Mouse (Mus musculus): ENCODE results near the gene Hist3h2a. TPM values are rescaled to one million over a fixed set of nuclear protein-coding genes. Genes with fewer than 3 reads are reported as not detected.

Gene Hist3h2a
- polyA plus RNA-seq, 1 experiment from 2014 or later = 26.9 TPM

DNA sequence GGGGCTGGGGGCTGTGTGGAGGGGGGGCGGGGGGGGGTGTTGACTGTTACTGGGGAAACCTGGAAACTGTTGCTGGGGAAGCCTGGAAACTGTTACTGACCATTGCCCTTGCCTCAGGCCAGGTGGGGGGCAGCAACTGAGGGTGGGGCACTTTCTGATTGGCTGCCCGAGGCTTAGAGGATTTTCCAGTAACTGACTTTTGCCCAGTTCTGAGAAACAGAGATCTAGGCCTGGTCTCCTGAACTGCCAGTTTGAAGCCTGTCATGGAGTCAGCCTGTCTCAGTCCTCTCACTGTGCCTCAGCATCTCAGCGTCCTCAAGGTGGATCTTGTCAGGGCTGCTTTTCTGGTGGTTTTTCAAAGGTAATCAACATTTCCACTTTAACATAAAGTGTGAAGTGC lies 19.9 kb downstream of the Hist3h2a start:
- H3K36me3 ChIP-seq = peaks cover 29% of the 10 kb centered on the region
- H3K4me2 ChIP-seq = no peak overlapping the region
- no peak for ATAC-seq (ENCODE audit: insufficient number of reproducible peaks, low FRiP score, low TSS enrichment, low read depth)
- no peaks in the 10 kb centered on the region for H3K27me3 ChIP-seq
- WGBS = 90% methylated on average over 3 of the region's 3 CpGs
- H3K4me3 ChIP-seq = no peak overlapping the region
- H3K9me3 ChIP-seq = no peaks in the 10 kb centered on the region
- no peak overlapping the region for H3K9ac ChIP-seq
- peaks cover 15% of the 10 kb centered on the region for H3K4me1 ChIP-seq
- H3K27ac ChIP-seq = no peak overlapping the region

- H3K36me3 ChIP-seq = peaks cover 11% of the 10 kb centered on the region; the same call in 1 of the 2 replicates
- peak overlapping the region; percentile 95 for H3K9ac ChIP-seq
- H3K27me3 ChIP-seq = no peaks in the 10 kb centered on the region
- no peak for ATAC-seq (ENCODE audit: insufficient number of reproducible peaks, low FRiP score, low TSS enrichment, low read depth)
- peak overlapping the region; percentile 84 for H3K27ac ChIP-seq
- peaks cover 41% of the 10 kb centered on the region for H3K4me1 ChIP-seq
- H3K4me3 ChIP-seq = peak overlapping the region; percentile 98
- H3K9me3 ChIP-seq = no peaks in the 10 kb centered on the region
- H3K4me2 ChIP-seq = peak overlapping the region; percentile 98
- 0% methylated on average over 29 of the region's 29 CpGs for WGBS
Measured at GRCm38 (mm10) chr11:58977150-58977549, 22.7 kb downstream of the Hist3h2a start.

DNA sequence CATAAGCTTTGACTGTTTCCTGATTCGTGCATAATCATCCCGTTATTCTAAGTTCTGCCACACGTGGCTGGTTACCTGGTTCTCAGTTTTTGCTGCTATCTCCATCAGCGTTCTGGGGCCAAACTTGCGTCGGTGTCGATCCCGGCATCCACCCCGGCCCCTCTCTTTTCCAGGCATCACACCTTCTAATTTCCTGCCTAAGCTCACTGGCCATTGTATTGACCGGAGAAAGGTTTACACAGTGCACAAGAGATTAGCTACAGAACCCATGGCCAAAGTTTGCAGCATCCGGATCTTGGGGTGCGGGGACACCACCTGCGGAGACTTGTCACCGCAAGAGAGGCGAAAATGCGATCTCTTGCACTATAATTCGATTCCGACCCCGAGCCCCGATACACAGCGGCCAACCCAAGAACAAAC lies 23.1 kb downstream of the Hist3h2a start:
- WGBS = under 1% methylated on average over 21 of the region's 21 CpGs
- Histone ChIP-seq H3K9ac (peak overlapping the region; percentile 95), H3K36me3 (peaks cover 13% of the 10 kb centered on the region), H3K4me2 (peak overlapping the region; percentile 98), H3K9me3 (no peaks in the 10 kb centered on the region), H3K27me3 (no peaks in the 10 kb centered on the region), H3K27ac (peak overlapping the region; percentile 84), H3K4me3 (peak overlapping the region; percentile 98), H3K4me1 (peaks cover 42% of the 10 kb centered on the region)
- no peak for ATAC-seq (ENCODE audit: insufficient number of reproducible peaks, low FRiP score, low TSS enrichment, low read depth)

DNA sequence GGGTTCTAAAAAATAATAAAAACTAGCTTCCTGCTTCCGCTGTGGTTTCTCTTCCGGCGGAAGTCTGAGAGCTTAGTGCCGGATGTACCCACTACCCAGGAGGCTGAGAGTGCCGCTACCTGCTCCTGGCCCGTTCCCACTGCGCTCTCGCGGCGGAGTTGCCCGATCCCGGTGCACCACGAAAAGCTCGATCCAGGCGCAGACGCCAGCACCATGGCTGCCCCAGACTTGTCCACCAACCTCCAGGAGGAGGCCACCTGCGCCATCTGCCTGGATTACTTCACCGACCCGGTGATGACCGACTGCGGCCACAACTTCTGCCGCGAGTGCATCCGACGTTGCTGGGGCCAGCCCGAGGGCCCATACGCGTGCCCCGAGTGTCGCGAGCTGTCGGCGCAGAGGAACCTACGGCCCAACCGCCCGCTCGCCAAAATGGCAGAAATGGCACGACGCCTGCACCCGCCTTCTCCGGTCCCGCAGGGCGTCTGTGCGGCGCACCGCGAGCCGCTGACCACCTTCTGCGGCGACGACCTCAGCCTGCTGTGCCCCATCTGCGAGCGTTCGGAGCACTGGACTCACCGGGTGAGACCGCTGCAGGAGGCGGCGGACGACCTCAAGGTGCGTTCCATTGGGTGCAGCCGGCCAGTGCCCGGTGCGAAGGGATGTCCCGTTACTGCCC lies 23.7 kb downstream of the Hist3h2a start, which contains the start of gene Trim11:
Trim11 (plus strand) TSS at position 67 of the 679 bp plus-strand sequence.
- peaks cover 17% of the 10 kb centered on the region for H3K36me3 ChIP-seq
- H3K27ac ChIP-seq = peak within 1 kb of the TSS; percentile 84
- H3K27me3 ChIP-seq = no peaks in the 10 kb centered on the region
- peak within 1 kb of the TSS; percentile 98 for H3K4me2 ChIP-seq
- H3K9ac ChIP-seq = peak within 1 kb of the TSS; percentile 95
- under 1% methylated on average over 64 of the region's 64 CpGs for WGBS
- no peaks in the 10 kb centered on the region for H3K9me3 ChIP-seq
- peaks cover 42% of the 10 kb centered on the region for H3K4me1 ChIP-seq
- peak; percentile 54; the same call in 1 of the 2 replicates for ATAC-seq (ENCODE audit: insufficient number of reproducible peaks, low FRiP score, low TSS enrichment, low read depth)
- H3K4me3 ChIP-seq = peak within 1 kb of the TSS; percentile 98

- ATAC-seq (ENCODE audit: insufficient number of reproducible peaks, low FRiP score, low TSS enrichment, low read depth) = no peak
- Histone ChIP-seq H3K4me1 (peaks cover 42% of the 10 kb centered on the region), H3K9ac (peak overlapping the region; percentile 95), H3K9me3 (no peaks in the 10 kb centered on the region), H3K27ac (peak overlapping the region; percentile 84; the same call in 1 of the 2 replicates), H3K4me3 (peak overlapping the region; percentile 98), H3K4me2 (peak overlapping the region; percentile 98), H3K36me3 (peaks cover 18% of the 10 kb centered on the region), H3K27me3 (no peaks in the 10 kb centered on the region)
- under 1% methylated on average over 5 of the region's 5 CpGs for WGBS
Measured at GRCm38 (mm10) chr11:58978706-58979030, 24.2 kb downstream of the Hist3h2a start.

DNA sequence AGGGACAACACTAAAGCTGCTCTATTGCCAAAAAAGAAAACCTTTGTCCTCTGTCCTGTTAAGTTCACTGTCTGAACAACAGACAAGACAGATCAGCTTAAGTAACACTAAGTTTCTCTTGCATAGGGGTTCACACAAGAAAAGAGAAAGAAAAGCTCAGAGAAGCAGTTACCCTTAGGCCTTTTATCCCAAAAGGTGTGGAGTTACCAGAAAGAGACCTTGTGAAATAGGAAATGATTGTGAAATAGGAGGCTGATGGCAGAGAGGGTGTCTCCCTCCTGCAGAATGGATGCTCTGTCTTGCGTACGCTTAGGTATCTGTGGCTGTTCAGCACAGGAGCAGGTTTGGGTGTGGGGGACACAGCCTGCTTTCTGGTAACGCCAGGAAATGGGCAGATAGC lies 24.7 kb downstream of the Hist3h2a start:
- H3K4me3 ChIP-seq = peak overlapping the region; percentile 98
- H3K36me3 ChIP-seq = peaks cover 24% of the 10 kb centered on the region
- peaks cover 42% of the 10 kb centered on the region for H3K4me1 ChIP-seq
- ATAC-seq (ENCODE audit: insufficient number of reproducible peaks, low FRiP score, low TSS enrichment, low read depth) = no peak
- H3K27ac ChIP-seq = no peak overlapping the region
- no peaks in the 10 kb centered on the region for H3K9me3 ChIP-seq
- no peaks in the 10 kb centered on the region for H3K27me3 ChIP-seq
- 72% methylated on average over 3 of the region's 3 CpGs for WGBS
- H3K9ac ChIP-seq = peak overlapping the region; percentile 24; the same call in 1 of the 2 replicates
- H3K4me2 ChIP-seq = peak overlapping the region; percentile 98

DNA sequence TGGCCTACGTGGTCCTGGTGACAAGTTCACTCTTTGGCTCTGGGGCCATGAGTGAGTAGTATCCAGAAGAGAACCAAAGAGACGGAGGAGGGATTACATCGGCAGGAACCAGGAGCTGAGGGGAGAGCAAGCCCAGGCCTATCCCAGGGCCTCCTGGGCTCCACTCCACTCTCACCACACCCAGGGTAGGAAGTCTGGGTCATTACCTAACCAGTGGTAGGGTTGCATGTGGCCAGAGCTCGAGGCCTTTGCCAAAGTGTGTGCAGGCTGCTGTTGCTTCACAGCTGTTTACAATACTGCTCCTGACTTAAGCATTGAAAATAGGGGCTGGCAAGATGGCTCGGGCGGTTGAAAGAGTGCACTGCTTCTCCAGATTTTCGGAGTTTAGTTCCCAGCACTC lies 25.2 kb downstream of the Hist3h2a start:
- WGBS = 62% methylated on average over 7 of the region's 7 CpGs
- Histone ChIP-seq H3K9me3 (no peaks in the 10 kb centered on the region), H3K9ac (peak overlapping the region; percentile 24; the same call in 1 of the 2 replicates), H3K4me2 (peak overlapping the region; percentile 98), H3K4me3 (peak overlapping the region; percentile 98), H3K4me1 (peaks cover 42% of the 10 kb centered on the region), H3K27ac (no peak overlapping the region), H3K27me3 (no peaks in the 10 kb centered on the region), H3K36me3 (peaks cover 25% of the 10 kb centered on the region)
- no peak for ATAC-seq (ENCODE audit: insufficient number of reproducible peaks, low FRiP score, low TSS enrichment, low read depth)

GRCm38 (mm10) chr11:58980381-58980990 lies 26.0 kb downstream of the Hist3h2a start:
- no peak for ATAC-seq (ENCODE audit: insufficient number of reproducible peaks, low FRiP score, low TSS enrichment, low read depth)
- 56% methylated on average over 5 of the region's 5 CpGs for WGBS
- no peak overlapping the region for H3K4me3 ChIP-seq
- H3K36me3 ChIP-seq = peaks cover 31% of the 10 kb centered on the region
- H3K4me1 ChIP-seq = peaks cover 42% of the 10 kb centered on the region
- H3K4me2 ChIP-seq = peak overlapping the region; percentile 98
- no peaks in the 10 kb centered on the region for H3K9me3 ChIP-seq
- H3K9ac ChIP-seq = no peak overlapping the region
- no peaks in the 10 kb centered on the region for H3K27me3 ChIP-seq
- H3K27ac ChIP-seq = no peak overlapping the region; the same call in 1 of the 2 replicates

DNA sequence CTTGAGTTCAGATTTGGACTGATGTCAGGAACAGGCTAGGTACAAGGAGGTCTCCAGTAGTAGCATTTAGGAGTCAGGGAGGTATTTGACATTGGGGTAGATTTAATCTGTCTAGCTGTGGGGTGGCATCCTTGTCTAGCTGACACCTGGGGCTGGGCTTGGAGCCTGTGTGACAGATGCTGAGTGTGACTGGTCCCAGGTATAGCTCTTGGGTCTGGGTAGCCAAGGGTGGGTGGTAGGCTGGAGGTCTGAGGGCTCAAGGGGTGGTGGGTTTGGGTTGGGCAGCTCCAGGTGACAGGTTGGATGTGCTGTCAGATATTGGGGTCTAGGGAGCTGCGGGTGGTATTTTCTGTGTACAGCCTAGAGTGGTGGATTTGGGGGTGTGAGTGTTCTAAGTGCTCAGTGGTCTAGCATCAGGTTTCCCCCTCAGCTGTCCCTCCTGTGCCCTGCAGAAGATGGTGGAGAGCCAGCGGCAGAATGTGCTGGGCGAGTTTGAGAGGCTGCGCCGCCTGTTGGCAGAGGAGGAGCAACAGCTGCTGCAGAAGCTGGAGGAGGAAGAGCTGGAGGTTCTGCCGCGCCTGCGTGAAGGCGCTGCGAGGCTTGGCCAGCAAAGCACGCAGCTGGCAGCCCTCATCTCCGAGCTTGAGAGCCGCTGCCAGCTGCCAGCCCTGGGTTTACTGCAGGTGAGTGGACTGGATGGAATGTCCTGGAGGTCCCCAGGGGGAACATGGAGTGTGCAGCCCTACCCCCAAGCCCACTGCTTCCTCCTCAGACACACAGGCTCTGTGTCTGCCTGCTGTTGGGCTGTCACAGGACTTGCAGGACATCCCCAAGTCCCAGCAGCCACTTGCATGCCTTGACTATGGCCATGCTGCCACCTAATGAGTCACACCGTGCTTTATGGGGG lies 27.3 kb downstream of the Hist3h2a start:
- no peak overlapping the region for H3K9ac ChIP-seq
- 0 out of 2 replicates have a peak, but pooled peaks have one; percentile 54 for ATAC-seq (ENCODE audit: insufficient number of reproducible peaks, low FRiP score, low TSS enrichment, low read depth)
- 0 out of 2 replicates have a peak overlapping the region, but pooled peaks have one; percentile 5 for H3K27ac ChIP-seq
- no peaks in the 10 kb centered on the region for H3K9me3 ChIP-seq
- H3K27me3 ChIP-seq = no peaks in the 10 kb centered on the region
- 45% methylated on average over 14 of the region's 14 CpGs for WGBS
- H3K36me3 ChIP-seq = peaks cover 44% of the 10 kb centered on the region
- peaks cover 42% of the 10 kb centered on the region for H3K4me1 ChIP-seq
- no peak overlapping the region for H3K4me2 ChIP-seq
- H3K4me3 ChIP-seq = no peak overlapping the region

- Histone ChIP-seq H3K9ac (no peak overlapping the region), H3K4me1 (peaks cover 35% of the 10 kb centered on the region), H3K27ac (peak overlapping the region; percentile 5; the same call in 1 of the 2 replicates), H3K36me3 (peaks cover 52% of the 10 kb centered on the region), H3K27me3 (no peaks in the 10 kb centered on the region), H3K4me2 (no peak overlapping the region), H3K9me3 (no peaks in the 10 kb centered on the region), H3K4me3 (no peak overlapping the region)
- 86% methylated on average over 18 of the region's 18 CpGs for WGBS
- no peak for ATAC-seq (ENCODE audit: insufficient number of reproducible peaks, low FRiP score, low TSS enrichment, low read depth)
Measured at GRCm38 (mm10) chr11:58982471-58983097, 28.1 kb downstream of the Hist3h2a start.

DNA sequence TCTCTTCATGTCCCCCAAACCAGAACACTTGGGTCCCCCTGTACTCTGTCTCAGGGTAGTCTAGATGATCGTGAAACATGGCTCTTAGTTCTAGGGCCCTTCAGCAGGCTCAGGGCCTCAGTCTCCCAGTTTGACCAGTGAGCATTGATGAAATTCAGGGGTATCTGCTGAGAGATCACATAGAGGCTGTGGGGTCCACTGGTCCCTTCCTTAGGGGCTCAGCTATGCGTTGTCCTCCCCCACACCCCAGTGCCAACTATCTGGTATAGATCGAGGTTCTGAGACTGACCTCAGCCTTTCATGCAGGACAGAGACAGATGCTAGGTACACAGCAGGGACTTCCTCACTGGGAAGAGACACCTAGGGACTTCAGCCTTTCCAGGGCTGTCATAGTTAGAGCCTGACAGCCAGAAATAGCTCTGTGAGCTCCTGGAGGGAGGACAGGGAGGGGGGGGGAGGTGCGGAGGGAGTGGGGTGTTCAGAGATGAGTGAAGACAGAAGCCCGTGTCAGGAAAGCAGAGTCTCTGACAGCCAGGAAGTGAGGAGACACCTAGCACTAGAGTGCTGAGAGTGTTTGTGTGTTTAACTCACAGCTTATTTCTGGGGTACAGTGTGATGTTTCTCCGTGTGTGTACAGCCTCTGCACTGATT lies 29.3 kb downstream of the Hist3h2a start:
- Histone ChIP-seq H3K9me3 (no peaks in the 10 kb centered on the region), H3K9ac (no peak overlapping the region), H3K4me2 (no peak overlapping the region), H3K27ac (no peak overlapping the region), H3K4me1 (peaks cover 33% of the 10 kb centered on the region), H3K27me3 (no peaks in the 10 kb centered on the region), H3K4me3 (no peak overlapping the region), H3K36me3 (peaks cover 61% of the 10 kb centered on the region)
- 89% methylated on average over 6 of the region's 6 CpGs for WGBS
- no peak for ATAC-seq (ENCODE audit: insufficient number of reproducible peaks, low FRiP score, low TSS enrichment, low read depth)
